Mouse (Mus musculus) neural tube, embryonic 13.5 days (tissue): ENCODE measurements around the gene Tekt4. TPM values are rescaled to one million over a fixed set of nuclear protein-coding genes. Genes with fewer than 3 reads are reported as not detected.

Source experiments
- ATAC-seq: fragments of 200-750 bp; cut with Nextera tagmentation; 2 replicates; pipeline ENCODE4 v1.8.0; 2017; ENCODE audit warnings: low read depth, mild to moderate bottlenecking, moderate TSS enrichment, moderate library complexity
- H3K27ac ChIP-seq: fragments of 300-500 bp; sonication (generic); replicated peaks from 2 replicates; pipeline ENCODE4 v1.5.1; 2015; ENCODE audit warnings: moderate library complexity, mild to moderate bottlenecking, inconsistent platforms
- H3K27me3 ChIP-seq: fragments of 300-500 bp; sonication (generic); 2 replicates; pipeline ENCODE4 v1.6.1; 2015; ENCODE audit warnings: mild to moderate bottlenecking, inconsistent platforms
- H3K36me3 ChIP-seq: fragments of 300-500 bp; sonication (generic); 2 replicates; pipeline ENCODE4 v1.6.1; 2015; ENCODE audit warnings: mild to moderate bottlenecking, inconsistent platforms
- H3K4me1 ChIP-seq: fragments of 300-500 bp; sonication (generic); replicated peaks from 2 replicates; pipeline ENCODE4 v1.6.1; 2015; ENCODE audit warnings: inconsistent platforms
- H3K4me2 ChIP-seq: fragments of 300-500 bp; sonication (generic); 2 replicates; pipeline ENCODE4 v1.6.1; 2015; ENCODE audit warnings: inconsistent platforms, mild to moderate bottlenecking, moderate library complexity
- H3K4me3 ChIP-seq: fragments of 300-500 bp; sonication (generic); 2 replicates; pipeline ENCODE4 v1.5.1; 2015; ENCODE audit warnings: mild to moderate bottlenecking, inconsistent platforms
- H3K9ac ChIP-seq: fragments of 300-500 bp; sonication (generic); 2 replicates; pipeline ENCODE4 v1.6.1; 2015; ENCODE audit warnings: moderate library complexity, mild to moderate bottlenecking, inconsistent platforms
- H3K9me3 ChIP-seq: fragments of 300-500 bp; sonication (generic); 2 replicates; pipeline ENCODE4 v1.6.1; 2016; ENCODE audit warnings: inconsistent platforms
- WGBS: fragments of 180-500 bp; shearing (Covaris S2); methylation state at CpG from one replicate; pipeline ENCODE4 v1.1.7; 2015; 5-methylcytosine and 5-hydroxymethylcytosine counted together
- polyA plus RNA-seq: library from polyadenylated mRNA; unstranded; fragments of >200 nt; fragmentation: Nextera tagmentation; extraction: Ambion mirVana; gene quantifications from 2 replicates; pipeline ENCODE4 v1.2.1, GENCODE M21; 2015

The Tekt4 gene
- polyA plus RNA-seq, 1 experiment from 2014 or later = 0.57 TPM

DNA sequence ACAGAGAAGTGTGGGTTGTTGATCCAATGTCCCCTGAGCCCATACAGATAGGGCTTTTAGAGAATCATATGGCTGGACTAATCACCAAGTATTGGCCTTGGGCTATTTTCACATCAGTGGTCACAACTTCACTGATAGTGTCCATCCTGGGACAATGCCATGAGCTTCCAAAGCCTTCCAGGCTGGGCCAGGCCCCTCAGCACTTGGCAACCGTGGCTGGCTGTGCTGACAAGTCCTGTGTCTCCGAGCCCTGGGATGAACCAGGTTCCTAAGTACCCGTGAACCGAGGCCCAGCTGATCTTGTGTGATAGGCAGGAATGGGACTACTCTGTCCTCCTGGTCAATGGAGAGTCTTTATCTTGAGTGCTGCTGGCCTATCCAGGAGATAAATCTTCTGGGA lies 9.7 kb downstream of the Tekt4 start:
- WGBS = 76% methylated on average over 4 of the region's 4 CpGs
- Histone ChIP-seq H3K36me3 (no peaks in the 10 kb centered on the region), H3K9me3 (no peaks in the 10 kb centered on the region), H3K9ac (no peak overlapping the region), H3K27ac (0 out of 2 replicates have a peak overlapping the region, but pooled peaks have one; percentile 11), H3K27me3 (peaks cover 3% of the 10 kb centered on the region), H3K4me2 (no peak overlapping the region), H3K4me1 (peaks cover 15% of the 10 kb centered on the region), H3K4me3 (no peak overlapping the region)
- no peak for ATAC-seq

DNA sequence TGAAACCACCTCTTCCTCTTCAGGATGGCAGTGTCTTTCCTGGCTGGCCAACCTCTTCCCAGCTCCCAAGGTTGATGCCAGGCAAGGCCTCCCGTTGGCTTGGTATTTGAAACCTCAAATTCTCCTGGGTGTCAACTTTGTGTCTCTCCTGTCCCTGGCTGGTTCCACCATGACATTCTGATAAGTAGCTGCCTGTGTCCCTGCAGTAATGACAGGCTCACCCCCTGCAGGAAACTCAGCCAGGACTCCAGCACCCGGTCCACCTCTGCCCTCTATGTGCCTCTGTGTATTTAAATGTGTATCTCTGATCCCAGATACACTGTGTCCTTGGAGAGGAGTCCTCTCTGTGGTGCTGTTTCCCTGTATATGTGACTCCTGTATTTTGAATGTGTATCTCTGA lies 11.8 kb downstream of the Tekt4 start:
- ATAC-seq = no peak
- Histone ChIP-seq H3K36me3 (no peaks in the 10 kb centered on the region), H3K4me2 (no peak overlapping the region), H3K27ac (no peak overlapping the region), H3K9ac (no peak overlapping the region), H3K9me3 (no peaks in the 10 kb centered on the region), H3K4me1 (peaks cover 15% of the 10 kb centered on the region), H3K27me3 (peaks cover 16% of the 10 kb centered on the region), H3K4me3 (no peak overlapping the region)
- 82% methylated on average over 2 of the region's 2 CpGs for WGBS

DNA sequence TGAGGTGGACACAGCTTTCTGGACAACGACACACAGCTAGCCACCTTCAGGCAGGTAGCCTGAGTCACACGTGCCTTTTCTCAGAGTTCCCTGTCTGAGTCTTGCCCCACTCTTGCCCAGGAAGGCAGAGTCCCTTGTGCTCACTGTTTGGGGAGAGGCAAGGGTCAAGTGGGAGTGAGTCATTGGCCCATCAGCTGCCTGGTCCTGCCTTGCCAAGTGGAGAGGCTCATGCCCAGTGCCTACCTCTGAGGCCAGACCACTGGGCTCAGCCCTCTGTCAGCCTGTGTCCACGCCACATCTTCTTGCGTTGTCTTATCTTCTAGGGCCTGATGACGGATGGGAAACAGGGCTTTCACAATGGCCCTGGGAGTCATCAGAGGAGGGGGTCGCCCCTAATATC lies 13.4 kb downstream of the Tekt4 start:
- no peaks in the 10 kb centered on the region for H3K9me3 ChIP-seq
- ATAC-seq = no peak

DNA sequence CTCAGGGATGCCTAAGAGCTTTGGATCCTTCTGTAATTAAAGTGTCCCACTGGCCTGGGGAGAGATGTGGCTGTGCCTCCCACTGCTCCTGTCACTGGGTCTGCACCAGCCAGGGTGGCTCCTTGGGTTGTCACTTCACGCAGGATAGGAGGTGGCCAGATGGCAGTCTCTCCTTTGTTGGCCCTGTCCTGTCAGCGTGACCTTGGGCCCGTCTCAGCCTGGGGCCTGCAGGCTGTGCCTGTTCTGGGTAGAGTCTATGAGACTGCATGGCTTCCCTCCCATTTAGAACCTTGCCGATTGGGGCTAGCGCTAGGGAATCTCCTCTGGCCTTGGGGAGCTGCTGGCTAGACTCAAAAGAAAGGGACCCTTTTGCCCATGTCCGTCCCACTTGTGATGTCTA lies 13.9 kb downstream of the Tekt4 start:
- Histone ChIP-seq H3K9ac (no peak overlapping the region), H3K4me2 (no peak overlapping the region), H3K27me3 (peaks cover 36% of the 10 kb centered on the region), H3K27ac (no peak overlapping the region), H3K36me3 (no peaks in the 10 kb centered on the region), H3K9me3 (no peaks in the 10 kb centered on the region), H3K4me1 (no peaks in the 10 kb centered on the region; the same call in 1 of the 2 replicates), H3K4me3 (no peak overlapping the region)
- 69% methylated on average over 6 of the region's 6 CpGs for WGBS
- ATAC-seq = no peak

More for the DNA sequence above, 13.4 kb downstream of the Tekt4 start:
- Histone ChIP-seq H3K27ac (no peak overlapping the region), H3K4me1 (peaks cover 5% of the 10 kb centered on the region), H3K9ac (no peak overlapping the region), H3K27me3 (peaks cover 31% of the 10 kb centered on the region), H3K4me2 (no peak overlapping the region), H3K4me3 (no peak overlapping the region), H3K36me3 (no peaks in the 10 kb centered on the region)
- WGBS = 75% methylated on average over 6 of the region's 6 CpGs

DNA sequence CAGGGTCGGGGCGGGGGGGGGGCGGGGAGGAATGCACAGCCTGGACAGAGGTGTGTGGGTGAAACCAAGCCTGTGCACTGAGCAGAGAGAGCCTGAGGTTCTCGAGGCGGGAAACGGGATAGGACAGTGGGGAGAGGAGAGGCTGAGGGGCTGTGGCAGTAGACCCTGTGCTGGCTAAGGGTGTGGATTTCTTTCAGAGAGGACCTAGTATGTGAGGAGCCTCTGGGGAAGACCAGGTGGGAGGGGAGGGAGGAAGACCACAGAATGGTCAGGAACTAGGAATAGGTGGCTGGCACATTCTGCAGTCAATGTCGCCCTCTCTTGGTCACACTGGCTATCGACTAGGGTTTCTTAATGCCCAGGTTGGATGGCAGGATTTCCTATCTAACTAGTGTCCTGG lies 15.4 kb downstream of the Tekt4 start:
- H3K4me2 ChIP-seq = no peak overlapping the region
- H3K4me3 ChIP-seq = no peak overlapping the region
- H3K4me1 ChIP-seq = peaks cover 8% of the 10 kb centered on the region
- H3K9me3 ChIP-seq = no peaks in the 10 kb centered on the region
- 0 out of 2 replicates have a peak, but pooled peaks have one; percentile 42 for ATAC-seq
- H3K36me3 ChIP-seq = no peaks in the 10 kb centered on the region
- peaks cover 51% of the 10 kb centered on the region for H3K27me3 ChIP-seq
- no peak overlapping the region for H3K9ac ChIP-seq
- no peak overlapping the region for H3K27ac ChIP-seq
- WGBS = 31% methylated on average over 8 of the region's 8 CpGs

DNA sequence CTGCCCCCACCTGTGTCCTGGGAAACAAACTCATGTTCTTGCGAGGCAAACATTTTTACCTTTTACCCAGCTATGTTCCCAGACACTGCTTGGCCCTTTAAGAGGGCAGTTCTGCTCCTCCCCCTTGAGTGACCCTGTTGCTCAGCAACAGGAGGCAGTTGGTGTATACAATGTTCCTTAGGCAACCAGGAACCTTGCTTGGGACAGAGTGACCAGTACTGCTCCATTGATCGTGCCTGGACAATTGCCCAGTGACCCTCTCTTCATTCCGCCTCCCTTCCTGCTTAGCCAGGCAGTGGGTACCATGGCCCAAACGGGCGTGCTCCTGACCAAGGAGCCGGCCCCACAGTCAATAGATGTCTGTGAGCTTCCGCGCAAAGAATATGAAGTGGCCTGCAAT lies 17.0 kb downstream of the Tekt4 start:
- ATAC-seq = no peak
- Histone ChIP-seq H3K9ac (no peak overlapping the region), H3K9me3 (no peaks in the 10 kb centered on the region)

DNA sequence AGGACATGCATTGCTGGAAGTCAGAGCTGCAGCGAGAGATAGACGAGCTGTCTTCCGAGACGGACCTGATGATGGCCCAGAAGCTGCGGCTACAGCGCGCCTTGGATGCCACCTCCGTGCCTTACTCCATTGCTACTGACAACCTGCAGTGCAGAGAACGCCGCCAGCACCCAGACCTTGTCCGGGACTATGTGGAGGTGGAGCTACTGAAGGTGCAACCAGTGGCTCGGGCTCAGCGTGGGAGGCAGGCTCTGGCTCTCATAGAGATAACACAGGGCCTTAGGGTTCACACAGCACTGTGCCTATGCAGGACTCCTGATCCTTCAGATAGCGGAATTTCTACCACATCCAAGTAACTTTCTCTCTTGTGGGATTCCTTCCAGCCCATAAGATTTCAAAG lies 17.6 kb downstream of the Tekt4 start:
- Histone ChIP-seq H3K4me1 (peaks cover 8% of the 10 kb centered on the region), H3K36me3 (no peaks in the 10 kb centered on the region), H3K27me3 (peaks cover 69% of the 10 kb centered on the region), H3K9ac (no peak overlapping the region), H3K4me2 (no peak overlapping the region), H3K9me3 (no peaks in the 10 kb centered on the region), H3K27ac (0 out of 2 replicates have a peak overlapping the region, but pooled peaks have one; percentile 18), H3K4me3 (no peak overlapping the region)
- WGBS = 62% methylated on average over 14 of the region's 14 CpGs
- ATAC-seq = no peak

More for the DNA sequence above, 17.0 kb downstream of the Tekt4 start:
- WGBS = 36% methylated on average over 8 of the region's 8 CpGs
- Histone ChIP-seq H3K4me3 (no peak overlapping the region), H3K27ac (0 out of 2 replicates have a peak overlapping the region, but pooled peaks have one; percentile 18), H3K4me1 (peaks cover 8% of the 10 kb centered on the region), H3K27me3 (peaks cover 63% of the 10 kb centered on the region), H3K36me3 (no peaks in the 10 kb centered on the region), H3K4me2 (no peak overlapping the region)

DNA sequence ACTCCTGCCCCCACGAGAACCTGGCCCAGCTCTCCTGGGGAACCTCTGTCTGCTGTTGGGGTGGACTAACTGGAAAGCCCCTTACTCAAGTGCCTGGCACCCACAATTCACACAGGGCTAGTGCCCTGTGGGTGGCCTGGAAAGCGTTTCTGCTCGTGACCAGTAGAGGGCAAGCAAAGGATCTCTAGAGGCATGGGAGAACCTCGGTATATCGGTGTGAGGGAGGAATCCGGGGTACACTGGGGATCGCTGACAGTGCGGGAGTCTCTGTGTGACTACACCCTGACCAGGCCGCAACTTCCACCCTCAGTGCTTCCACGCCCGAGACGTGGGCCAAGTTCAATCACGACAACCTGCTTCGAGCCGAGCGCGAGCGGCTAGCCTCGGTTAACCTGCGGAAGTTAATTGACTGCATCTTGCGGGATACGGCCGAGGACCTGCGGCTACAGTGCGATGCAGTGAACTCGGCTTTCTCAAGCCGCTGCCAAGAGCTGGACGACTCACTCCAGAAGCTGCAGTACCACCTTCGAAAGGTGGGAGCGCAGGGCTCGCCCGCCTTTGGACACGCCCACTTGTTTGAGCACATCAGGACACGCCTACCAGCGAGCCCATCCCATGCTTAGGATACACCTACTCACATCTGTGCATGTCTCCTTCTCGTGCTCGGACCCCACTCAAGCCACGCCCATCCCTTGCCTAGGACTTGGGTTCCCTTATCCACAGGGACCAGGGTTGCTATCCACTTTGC lies 20.1 kb downstream of the Tekt4 start:
- Histone ChIP-seq H3K4me1 (peaks cover 8% of the 10 kb centered on the region), H3K9ac (peak overlapping the region; percentile 60; the same call in 1 of the 2 replicates), H3K4me3 (peak overlapping the region; percentile 32), H3K36me3 (no peaks in the 10 kb centered on the region), H3K27me3 (peaks cover 79% of the 10 kb centered on the region), H3K27ac (no peak overlapping the region), H3K4me2 (peak overlapping the region; percentile 65), H3K9me3 (no peaks in the 10 kb centered on the region)
- WGBS = 3% methylated on average over 38 of the region's 38 CpGs
- 0 out of 2 replicates have a peak, but pooled peaks have one; percentile 23 for ATAC-seq

DNA sequence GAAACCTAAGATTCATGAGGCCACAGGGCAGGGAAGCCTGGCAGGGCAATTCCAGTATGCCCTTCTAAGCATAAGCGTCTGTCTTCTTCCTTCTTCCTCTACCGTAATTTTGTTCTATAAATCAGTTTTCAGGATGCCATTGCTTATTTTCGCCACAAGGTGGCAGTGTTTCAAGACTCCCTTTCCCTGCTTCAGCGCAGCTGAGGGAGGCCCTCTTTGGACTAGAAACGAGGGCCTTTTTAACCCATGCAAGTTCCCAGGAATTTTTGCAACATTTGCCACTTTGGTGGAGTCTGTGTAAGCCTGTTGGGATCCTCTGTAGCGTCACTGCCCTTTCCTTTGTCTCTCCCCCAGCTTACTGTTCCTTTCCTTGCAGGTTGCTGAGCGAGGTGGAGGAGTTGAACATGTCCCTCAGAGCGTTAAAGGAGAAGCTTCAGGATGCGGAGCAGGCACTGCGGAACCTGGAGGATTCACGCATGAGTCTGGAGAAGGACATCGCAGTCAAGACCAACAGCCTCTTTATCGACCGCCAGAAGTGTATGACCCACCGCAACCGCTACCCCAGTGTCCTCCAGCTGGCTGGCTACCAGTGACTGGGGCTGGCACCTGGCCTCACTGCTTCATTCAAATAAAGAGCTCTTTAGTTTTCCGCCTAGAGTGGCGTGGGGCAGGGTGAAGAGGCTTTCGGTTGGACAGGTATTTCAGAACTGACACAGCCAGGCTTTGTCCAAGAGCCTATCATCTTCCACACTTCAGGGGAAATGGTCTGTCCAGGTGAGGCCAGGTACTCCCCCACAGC lies 21.7 kb downstream of the Tekt4 start:
- Histone ChIP-seq H3K36me3 (no peaks in the 10 kb centered on the region), H3K9me3 (no peaks in the 10 kb centered on the region), H3K27me3 (peaks cover 74% of the 10 kb centered on the region), H3K4me2 (no peak overlapping the region), H3K27ac (no peak overlapping the region), H3K9ac (no peak overlapping the region), H3K4me3 (no peak overlapping the region), H3K4me1 (peaks cover 8% of the 10 kb centered on the region)
- ATAC-seq = no peak
- 35% methylated on average over 19 of the region's 19 CpGs for WGBS

DNA sequence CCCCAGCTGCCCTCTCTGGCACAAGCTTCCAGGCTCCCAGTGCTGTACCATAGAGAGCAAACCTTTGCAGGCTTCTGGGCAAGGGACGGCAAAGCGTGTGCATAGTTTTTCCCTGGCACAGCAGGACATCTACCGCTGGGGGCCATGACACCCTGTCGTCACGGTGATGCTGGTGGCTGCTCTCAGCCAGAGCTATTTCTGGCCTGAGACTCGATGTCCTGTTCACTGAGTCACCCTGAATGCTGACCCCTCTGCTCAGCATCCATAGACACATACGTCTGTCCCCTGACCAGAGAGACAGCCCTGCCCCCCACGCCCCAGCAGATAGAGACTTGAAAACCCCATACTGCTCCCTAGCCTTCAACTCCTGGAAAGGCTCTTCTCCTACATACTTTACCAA lies 25.7 kb downstream of the Tekt4 start:
- Histone ChIP-seq H3K9me3 (no peaks in the 10 kb centered on the region), H3K4me3 (no peak overlapping the region), H3K4me2 (no peak overlapping the region), H3K9ac (no peak overlapping the region), H3K27ac (no peak overlapping the region), H3K4me1 (no peaks in the 10 kb centered on the region; the same call in 1 of the 2 replicates), H3K27me3 (peaks cover 50% of the 10 kb centered on the region), H3K36me3 (no peaks in the 10 kb centered on the region)
- ATAC-seq = no peak
- WGBS = 40% methylated on average over 8 of the region's 8 CpGs

DNA sequence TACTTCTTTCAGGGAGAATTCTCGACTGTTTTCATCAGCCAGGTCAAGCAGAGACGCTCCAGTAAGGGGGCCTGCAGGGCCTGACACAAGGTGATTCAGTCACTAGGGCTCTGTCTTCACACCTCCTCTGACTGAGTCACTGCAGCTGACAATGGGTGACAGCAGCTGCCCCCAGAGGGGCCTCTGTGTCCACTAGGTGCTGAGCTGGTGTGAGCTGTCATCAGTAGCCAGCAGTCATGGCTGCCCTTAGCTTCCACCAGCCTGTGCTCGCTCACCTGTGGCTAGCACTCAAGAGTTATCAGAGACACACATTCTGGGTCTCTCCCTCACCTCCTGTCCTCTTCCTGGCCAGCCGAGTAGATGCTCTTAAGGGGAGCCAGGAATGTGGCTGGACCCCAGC lies 26.4 kb downstream of the Tekt4 start:
- WGBS = 78% methylated on average over 4 of the region's 4 CpGs

DNA sequence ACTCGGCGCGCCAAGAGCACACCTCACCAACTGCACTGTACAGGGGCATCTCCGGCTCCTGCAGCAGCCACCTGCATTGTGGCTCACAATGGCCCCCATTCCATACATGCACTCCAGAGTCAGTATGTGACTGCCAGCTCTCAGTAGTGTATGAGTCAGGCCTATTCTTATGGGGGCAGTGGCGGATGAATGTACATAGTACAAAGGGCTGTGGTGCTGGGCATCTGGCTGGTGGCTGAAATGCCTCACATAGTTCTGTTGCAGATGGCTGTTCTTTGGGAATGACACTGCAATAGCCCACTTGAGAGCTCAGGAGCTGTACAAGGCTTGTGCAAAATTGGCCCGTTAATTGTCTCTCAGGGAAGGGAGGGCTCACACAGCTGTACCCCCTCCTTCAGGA lies 27.7 kb downstream of the Tekt4 start:
- Histone ChIP-seq H3K27ac (no peak overlapping the region), H3K4me3 (no peak overlapping the region), H3K4me1 (0 out of 2 replicates have a peak, but pooled peaks cover 3% of the 10 kb centered on the region), H3K27me3 (peaks cover 35% of the 10 kb centered on the region; the same call in 1 of the 2 replicates), H3K36me3 (no peaks in the 10 kb centered on the region), H3K9ac (no peak overlapping the region), H3K4me2 (no peak overlapping the region), H3K9me3 (no peaks in the 10 kb centered on the region)
- WGBS = 75% methylated on average over 6 of the region's 6 CpGs
- ATAC-seq = no peak

More for the DNA sequence above, 26.4 kb downstream of the Tekt4 start:
- H3K4me1 ChIP-seq = no peaks in the 10 kb centered on the region; the same call in 1 of the 2 replicates
- no peak overlapping the region for H3K9ac ChIP-seq
- no peaks in the 10 kb centered on the region for H3K36me3 ChIP-seq
- H3K4me3 ChIP-seq = no peak overlapping the region
- H3K27ac ChIP-seq = no peak overlapping the region
- no peak overlapping the region for H3K4me2 ChIP-seq
- H3K27me3 ChIP-seq = peaks cover 43% of the 10 kb centered on the region
- no peak for ATAC-seq
- H3K9me3 ChIP-seq = no peaks in the 10 kb centered on the region
